Mouse (Mus musculus) CH12F3 (cell line): ENCODE results near the gene Crkl.
"Not testable (repeated sequence)": the region's sequence is repeated elsewhere in the genome, so short reads cannot be mapped to it uniquely, and the experiment has no call there.

Experiments used
- in situ Hi-C: fragments of 300-500 bp; cut with MboI; formaldehyde crosslinking; loops from 2 replicates; pipeline ENCODE4 v1.14.3; 2020; ENCODE audit warnings: low sequenced_read_pairs

Gene Crkl

DNA sequence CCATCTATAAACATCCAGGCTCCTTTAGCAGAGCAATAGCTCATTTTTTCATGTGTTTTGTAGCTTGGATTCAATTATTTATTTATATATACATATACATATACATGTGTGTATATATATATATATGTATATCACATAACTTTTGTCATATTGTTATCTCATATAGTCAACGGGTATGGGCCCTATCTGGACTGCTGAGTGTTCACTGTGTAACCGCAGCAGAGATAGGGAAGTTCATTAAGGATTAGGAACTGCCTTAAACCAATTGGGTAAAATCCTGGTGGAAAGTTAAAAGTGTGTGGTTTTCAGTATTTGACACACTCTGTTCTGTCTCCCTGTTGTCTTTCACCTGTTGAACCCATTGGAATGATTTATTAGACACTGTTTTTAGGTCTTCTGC, 29.7 kb downstream of the Crkl start:
- in situ Hi-C loops, result no loop called here

DNA sequence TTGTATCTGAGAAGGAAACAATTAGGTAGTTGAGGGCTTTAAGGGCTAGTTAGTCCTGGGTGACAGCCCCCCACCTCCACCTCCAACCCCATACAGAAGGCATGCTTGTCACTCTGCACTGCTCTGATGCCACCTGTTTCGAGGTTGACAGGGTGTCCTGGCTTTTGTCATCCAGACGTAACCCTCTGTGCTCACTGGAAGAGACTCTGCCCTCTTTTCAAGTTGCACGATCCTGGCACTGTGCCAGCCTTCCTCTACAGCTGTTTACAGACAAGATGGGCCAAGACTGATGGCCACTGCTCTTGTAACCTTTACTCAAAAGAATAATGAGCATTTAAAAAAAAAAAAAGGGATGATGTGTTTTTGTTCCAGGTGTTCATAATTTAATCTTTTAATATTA, 34.7 kb downstream of the Crkl start:
- in situ Hi-C loops, result no loop called here

DNA sequence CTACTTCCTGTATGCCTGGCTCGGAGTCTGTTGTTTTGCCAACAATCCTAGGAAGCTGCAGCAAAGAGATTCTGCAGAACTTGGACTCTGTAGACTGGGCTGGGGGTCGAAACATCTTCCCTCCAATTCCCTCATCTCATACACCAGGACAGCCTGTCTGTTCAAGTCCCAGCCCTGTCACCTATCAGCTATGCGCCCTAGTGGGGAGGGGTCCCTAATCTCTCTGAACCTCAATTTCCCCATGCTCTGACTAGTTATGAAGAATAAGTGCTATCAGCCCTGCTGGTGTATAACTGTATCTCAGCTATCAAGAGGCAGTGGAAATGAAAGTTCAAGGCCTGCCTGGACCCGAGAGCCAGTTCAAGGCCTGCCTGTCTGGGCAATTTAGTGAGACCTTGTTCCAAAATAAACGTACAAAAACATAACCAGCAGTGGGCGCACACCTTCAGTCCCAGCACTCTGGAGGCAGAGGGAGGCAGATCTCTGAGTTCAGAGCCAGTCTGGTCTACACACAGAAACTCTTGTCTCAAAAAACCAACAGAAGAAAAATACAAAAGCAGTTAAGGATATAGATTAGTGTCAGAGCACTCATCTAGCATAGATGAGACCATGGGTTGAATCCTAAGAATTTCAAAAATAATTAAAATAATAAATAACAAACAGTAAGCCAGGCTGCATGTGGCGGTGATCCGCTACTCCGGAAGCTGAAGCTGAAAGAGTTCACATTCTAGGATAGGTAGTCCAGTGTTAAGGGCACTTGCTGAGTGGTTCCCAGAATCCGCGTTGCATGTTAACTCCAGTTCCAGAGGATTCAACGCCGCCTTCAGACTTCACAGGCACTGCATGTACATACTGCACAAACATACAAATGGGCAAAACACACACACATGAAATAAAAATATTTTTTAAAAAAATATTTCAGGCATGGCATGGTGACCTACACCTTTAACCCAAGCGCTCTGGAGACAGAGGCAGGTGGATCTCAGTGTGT, 37.0 kb downstream of the Crkl start:
- in situ Hi-C loops, result no loop called here

DNA sequence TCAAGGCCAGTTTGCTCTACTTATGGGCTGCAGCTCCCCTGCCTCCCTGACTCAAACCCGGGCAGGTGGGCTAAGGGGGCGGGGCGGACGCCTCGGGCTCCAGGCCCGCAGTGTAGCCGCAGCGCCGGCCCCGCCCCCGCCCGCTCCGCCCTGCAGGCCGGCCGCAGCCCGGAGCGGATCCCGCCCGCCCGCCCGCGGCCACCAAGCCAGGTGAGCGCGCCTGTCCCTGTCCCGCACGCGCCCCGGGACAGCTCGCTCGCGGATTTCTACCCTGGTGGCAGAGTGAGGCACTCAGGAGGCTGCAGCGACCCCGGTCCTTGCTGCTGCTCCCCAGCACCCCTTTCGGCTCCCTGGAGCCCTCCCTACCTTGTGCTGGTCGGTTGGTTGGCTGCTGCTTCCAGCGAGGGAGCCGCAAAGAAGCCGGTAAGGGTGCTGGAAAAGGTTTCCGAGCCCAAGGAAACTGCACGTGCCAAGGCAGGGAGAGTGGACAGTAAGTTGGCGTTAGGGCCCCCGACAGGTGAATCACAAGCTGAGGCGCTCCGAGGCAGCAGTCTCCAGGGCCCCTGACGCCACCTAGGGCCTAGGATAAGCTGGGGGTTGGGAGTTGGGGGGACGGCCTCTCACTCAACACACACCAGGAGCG, 37.8 kb downstream of the Crkl start, which contains the start of gene Aifm3:
Gene Aifm3 (plus strand): TSS at position 143 of the 643 bp plus-strand sequence.
- in situ Hi-C loops, result no loop called here

DNA sequence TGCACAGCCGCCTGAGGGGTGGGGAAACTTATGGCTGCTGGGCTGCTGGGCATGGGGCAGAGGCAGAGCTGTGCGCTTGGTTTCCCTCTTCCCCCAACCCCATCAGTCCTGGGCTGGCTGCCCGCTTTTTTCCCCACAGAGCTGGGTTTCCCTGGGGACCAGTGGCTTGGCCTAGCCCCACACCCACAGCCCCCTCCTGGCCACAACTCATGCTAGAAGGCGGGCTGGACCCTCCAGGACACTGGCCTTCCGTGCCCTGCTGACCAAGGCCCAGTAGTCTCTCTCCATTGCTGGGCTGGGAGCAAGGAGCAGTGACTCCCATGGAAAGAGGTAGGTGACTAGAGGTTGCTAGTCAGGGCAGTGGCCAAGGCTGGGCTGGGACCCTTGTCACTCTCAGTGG, 39.4 kb downstream of the Crkl start:
- in situ Hi-C loops, result no loop called here

DNA sequence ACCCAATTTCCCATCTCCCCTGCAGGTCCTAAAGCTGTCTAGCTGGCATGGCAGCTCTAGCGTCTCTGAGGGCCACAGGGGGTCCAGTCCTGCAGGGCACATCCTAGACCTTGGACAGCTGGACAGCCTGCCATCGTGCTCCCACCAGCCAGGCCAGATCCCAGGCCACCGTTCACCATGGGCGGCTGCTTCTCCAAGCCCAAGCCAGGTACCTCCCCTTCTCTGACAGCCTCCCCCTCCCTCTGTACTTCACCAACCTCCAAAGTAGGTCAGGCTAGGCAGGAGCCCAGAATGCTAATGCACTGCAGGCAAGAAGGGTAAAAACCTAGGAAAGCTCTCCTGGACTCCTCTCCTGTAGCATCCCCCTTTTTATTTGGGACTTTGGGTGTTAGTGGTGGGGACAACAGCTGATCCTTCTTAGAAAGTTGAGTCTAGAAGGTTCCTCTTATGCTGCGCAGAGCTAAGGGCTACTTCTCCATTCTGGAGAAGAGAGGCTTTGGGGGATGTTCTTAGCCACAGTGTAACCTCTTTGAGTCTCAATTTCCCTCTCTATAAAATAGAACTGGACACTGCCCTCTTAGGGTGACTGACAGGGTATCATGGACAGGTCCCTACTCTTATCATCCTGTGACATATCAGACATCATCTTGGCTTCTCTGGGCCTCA, 40.2 kb downstream of the Crkl start:
- in situ Hi-C loops, result no loop called here

DNA sequence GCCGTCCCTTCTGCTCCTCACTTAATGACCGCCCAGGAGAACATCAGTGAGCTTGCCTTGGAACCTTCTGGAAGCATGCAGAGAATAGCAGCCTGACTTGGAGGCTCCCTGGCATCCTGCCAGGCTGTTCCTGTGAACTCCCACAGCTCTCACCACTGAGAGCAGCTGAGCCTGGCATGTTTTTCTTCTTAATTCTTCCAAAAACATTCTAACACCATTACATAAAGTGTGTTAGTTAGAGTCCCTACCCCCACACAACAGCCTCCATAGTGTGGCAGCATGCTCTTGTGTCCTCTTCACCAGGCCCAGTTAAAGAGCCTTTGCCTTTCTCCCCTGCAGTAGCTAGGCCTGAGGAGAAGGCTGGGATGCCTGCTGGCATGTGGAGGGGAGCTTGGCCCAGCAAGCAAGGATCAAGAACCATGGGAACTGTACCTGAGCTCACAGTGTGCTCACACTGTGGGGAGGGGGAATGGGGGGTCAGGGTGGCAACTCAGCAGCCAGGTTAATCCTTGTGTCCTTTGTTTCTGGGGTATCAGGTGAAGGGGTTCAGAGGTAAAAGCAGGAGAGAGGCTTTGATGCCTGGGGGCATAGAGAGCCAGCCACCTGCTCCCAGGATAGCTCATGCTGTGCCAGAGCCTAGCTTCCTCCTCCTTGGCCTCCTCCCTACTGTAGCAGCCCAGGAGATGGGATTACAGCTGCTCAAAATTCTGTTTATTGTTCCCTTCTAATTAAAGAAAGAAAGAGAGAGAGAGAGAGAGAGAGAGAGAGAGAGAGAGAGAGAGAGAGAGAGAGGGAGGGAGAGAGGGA, 44.9 kb downstream of the Crkl start:
- in situ Hi-C loops, result no loop called here

DNA sequence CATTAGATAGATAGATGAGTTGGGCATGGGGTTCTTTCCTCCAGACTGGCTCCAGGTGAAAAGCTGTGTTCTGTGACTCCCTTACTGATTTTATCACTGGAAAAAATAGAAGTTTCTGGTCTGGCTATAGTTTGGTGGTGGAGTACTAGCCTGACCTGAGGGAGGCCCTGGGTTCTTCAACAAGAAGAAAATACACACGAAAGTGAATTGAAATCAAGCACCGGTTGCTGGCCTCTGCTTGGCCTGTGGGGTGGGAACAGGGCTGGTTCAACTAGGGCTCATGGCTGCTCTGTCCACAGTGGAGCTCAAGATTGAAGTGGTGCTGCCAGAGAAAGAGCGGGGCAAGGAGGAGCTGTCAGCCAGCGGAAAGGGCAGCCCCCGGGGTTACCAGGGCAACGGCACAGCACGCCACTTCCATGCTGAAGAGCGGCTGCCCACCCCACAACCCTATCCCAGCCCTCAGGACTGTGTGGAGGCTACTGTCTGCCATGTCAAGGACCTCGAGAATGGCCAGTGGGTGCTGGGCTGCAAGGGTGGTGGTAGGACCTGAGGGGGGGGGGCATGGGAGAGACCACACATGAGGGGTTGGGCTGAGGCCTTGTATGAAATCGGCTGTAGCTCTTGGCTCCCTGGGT, 47.6 kb downstream of the Crkl start:
- in situ Hi-C loops, result no loop called here

DNA sequence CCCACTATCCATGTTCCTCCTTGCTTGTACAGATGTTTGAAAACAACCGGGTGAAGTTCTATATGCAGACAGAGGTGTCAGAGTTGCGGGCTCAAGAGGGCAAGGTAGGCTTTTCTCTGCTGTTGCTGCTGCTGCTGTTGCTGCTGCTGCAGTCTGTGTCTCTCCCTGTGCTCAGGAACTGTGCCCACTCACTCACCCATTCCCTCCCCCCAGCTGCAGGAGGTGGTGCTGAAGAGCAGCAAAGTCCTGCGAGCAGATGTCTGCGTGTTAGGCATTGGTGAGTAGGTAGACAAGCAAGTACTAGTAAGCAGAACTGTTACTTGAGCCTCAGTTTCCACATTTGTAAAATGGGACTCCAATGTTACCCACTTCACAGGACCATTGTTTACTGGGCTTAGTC, 50.9 kb downstream of the Crkl start:
- in situ Hi-C loops, result no loop called here

DNA sequence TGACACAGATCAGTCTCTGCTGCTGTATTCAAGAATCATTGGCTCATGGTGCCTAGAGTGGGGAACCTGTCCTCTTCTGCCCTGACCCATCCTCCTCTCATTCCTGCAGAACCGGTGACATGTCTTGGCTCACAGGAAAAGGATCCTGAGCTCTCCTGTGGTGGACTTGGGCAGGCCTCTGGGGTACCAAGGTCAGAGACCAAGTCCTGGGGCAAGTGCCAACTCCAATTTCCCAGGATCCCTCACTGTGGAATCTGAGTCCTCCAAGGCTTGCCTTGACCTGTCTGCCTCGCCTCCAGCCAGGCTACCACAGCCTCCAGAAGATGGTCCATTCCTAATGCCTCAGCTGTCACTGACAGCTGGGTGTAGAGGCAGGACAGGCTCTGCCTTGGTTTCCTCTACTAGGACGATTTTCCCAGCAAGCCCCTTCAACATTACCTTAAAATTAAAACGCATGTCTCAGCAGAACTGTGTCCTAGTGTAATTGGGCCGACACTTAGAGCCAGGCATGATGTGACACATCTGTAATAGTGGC, 55.3 kb downstream of the Crkl start:
- in situ Hi-C loops, result no loop called here

DNA sequence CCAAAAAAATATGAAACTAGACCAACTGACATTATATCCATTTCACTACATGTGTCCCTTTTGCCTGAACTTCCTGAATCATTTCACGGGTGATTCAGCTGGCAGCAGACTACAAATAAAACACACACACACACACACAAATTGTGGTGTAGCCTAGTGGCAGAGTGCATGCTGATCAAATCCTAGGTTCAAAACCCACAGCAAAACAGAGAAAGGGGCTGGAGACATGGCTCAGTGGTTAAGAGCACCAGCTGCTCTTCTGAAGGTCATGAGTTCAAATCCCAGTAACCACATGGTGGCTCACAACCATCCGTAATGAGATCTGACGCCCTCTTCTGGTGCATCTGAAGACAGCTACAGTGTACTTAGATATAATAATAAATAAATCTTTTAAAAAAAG, 56.2 kb downstream of the Crkl start:
- in situ Hi-C loops, result not testable (repeated sequence)

DNA sequence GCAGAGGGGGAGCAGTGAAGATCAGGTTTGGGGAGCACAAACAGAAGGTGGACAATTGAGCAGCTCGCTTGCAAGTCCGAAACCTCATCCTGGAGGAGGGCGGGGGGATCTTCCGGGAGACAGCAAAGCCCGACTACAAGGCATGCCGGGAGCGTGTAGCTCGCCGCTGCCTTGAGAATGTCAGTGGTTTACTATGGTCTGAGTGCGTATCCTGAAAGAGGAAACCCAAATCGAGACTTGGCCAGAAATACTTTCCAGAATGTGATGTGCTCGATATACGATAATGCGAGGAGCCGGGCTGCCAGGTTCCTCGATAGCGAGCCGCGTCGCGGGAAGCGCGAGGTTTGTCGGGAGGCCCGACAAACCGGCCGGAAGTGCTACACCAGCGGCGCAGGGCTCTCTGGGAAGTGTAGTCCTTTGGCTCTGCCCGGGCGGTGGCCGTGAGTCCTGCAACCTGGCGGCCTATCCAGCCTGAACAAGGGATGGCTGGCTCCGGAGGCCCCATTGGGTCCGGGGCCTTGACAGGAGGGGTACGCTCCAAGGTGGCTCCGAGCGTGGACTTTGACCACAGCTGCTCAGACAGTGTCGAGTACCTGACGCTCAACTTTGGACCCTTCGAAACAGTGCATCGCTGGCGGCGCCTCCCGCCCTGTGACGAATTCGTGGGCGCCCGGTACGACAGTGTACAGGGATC, 56.9 kb downstream of the Crkl start, which contains the start of gene Lztr1:
Gene Lztr1 (plus strand): TSS at position 143 of the 694 bp plus-strand sequence.
- in situ Hi-C loops, result no loop called here

DNA sequence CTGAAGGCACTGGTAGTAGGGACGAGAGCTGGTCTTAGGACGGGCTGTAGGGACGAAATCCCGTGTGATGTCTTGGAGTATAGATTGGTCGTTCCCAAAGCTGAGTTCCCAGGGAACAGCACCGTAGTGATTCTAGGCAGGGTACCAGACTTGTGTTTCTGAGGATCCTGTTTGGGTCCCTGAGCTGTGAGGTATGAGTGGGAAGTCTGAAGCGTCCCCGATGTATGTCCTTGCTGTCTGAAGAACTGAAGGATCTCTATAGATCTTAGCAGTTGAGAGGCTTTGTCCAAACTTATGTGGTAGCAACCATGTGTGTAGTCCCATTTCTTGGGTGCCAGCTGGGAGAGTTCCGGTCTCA, 57.4 kb downstream of the Crkl start:
- in situ Hi-C loops, result no loop called here

DNA sequence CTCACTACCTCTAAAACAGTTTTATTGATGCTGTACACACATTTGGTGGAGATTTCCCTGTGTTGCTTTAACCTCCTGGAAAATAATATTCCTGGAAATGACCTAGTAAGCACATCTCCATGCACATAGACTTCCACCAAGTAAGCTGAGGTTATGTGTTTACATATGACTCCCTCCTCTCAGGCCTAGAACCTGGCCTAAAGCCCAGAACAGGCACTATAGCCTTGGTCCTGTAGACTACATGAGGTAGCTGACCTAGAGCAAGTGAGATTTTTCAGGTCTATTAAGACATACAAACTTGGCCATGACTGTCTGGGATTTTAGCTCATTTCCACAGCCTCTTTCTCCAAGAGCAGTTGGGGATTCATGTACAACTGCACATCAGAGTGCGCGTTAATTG, 58.4 kb downstream of the Crkl start:
- in situ Hi-C loops, result no loop called here

DNA sequence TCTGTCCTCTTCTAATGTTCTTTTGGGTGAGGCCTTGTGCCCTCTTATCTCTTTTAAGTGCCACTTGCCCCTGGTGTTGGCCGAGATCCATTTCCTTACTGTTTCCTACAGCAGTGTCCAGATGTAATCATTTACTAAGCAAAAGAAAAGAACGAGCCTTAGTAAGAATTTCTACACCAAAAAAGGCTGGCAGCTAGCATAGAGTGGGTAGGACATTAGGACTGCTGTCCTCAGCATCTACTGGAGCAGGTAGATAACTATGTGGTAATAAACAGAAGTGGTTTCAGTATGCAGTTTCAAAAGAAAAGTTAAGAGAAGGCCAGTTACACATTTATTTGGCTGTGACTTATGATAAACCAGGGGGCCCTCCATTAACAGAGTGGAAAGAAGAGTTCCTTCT, 58.9 kb downstream of the Crkl start:
- in situ Hi-C loops, result no loop called here

DNA sequence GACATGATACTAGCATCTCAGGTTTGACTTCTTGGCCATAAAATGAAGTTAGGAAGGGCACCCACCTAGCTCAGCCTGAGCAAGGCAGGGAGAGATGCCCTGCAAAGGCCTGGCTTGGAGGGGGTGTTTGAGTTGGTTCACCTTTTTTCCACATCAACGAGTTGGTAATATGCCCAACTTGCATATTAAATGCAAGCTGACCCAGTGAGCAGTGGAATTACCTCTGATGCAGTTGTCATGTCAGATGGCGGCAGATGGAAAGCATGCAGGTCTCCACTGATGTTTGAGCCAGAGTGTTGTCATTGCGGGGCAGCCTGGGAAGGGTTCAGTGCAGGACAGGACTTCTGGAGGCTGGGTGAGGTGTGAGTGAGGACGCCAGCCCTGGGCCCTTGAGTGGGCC, 59.6 kb downstream of the Crkl start:
- in situ Hi-C loops, result no loop called here

DNA sequence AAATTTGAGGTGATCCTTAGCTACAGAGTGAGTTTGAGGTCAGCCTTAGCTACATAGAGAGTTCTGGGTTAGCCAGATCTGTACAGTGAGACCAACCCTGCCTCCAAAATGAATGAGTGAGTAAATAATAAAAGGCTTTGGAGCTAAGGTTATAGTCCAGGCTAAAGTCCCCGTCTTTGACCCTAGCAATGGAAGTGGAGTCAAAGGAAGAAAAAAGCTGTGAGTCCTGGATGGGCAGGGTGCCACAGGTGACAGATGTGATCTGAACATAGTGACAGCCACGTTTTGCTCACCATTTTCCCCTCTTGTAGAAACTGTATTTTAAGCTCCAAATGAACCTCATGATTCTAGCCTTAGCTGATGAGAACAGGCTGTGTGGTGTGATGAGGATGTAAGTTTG, 67.1 kb downstream of the Crkl start:
- in situ Hi-C loops, result no loop called here

DNA sequence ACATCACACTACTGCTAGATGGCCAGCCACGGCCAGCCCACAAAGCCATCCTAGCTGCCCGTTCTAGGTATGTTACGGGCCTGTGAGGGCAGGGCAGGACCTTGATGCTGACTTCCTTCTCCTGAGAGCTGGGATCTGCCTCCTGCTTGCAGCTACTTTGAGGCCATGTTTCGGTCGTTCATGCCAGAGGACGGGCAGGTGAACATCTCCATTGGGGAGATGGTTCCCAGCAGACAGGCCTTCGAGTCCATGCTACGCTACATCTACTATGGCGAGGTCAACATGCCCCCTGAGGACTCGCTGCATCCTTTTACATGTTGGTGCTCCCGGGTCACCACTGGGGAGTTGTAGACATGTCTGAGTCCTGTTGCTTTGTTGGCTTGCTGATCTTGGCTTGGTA, 72.4 kb downstream of the Crkl start:
- in situ Hi-C loops, result no loop called here

DNA sequence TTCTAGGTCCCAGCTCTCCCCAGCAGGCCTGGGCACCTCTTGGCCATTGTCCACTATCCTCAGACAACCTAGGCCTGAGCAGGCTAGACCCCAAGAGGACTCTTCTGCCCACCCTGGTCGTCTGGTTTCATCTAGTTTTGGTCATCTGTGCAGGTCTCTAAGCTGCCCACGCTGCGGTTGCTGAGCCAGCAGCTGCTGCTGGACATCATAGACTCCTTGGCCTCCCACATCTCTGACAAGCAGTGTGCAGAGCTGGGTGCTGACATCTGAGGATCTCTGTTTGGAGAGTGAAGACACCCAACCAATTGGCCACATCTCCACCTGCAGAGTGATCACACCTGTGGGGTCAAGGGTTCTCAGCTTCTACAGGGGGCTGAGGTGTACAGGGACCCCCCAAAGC, 73.7 kb downstream of the Crkl start:
- in situ Hi-C loops, result no loop called here

DNA sequence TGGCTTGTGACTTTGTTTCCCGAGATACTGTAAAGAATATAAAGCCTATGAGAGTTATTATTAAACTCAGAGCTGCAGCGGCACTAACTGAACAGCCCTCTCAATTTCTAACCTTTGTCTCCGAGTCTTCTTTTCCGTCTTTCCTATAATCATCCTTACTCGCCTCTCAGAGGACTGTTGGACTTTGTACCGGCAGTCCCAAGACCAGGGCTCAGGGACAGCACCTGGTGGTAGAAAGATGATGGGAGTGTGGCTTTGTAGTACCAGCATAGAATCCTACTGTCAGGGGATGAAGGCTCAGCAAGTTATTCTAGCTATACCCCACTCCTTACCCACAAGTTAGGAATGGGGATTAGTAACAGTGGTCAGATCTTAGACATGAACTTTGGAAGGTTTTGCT, 74.4 kb downstream of the Crkl start:
- in situ Hi-C loops, result no loop called here
